ENCODE assay signal across 8 mouse cellular contexts in the genomic region with DNA sequence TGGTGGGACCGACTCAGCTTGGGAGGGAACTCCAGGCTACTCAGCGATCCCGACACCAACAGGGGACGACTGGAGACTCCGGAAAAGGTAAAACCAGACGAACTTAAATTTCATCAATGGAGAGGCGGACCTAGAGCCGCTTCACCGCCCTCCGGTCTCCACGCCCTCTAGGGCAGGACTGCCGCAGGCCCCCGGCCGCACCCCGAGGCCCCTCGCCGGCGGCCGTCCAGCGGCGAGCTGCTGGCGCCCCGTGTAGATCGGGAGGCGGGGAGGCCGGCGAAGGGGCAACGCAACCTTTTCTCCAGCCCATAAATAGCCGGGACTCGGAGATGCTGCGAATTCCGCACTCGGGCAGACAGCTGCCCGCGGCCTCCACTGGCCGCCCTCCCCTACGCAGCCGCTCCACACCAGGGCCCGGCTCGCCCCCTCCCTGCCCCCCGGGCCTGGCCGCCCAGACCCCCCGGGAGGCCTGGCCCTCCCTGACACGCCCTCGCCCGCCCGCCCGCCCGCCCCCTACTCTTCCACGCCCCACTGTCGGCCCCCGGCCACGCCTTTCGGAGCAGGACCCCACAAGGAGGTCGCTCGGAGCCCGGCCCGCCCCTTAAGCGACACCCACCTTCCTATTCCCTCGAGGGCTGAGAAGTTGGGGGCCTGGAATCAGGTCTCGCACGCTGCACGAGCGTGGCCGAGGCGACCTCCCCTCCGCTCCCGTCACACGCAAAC. TPM values are rescaled to one million over a fixed set of nuclear protein-coding genes. Genes with fewer than 3 reads are reported as not detected.
DNase-seq lines count a peak whose midpoint lies in the region; ATAC-seq and TF ChIP-seq lines count a peak whose summit lies in the region.

No protein-coding gene starts in this region.

- H3K4me2 ChIP-seq in heart, embryonic 11.5 days, result peak overlapping the region; percentile 62
- H3K4me2 ChIP-seq in kidney, embryonic 14.5 days (replicated peaks; ENCODE audit: low read depth, low read length), result peak overlapping the region; percentile 58
- H3K4me2 ChIP-seq in liver, embryonic 11.5 days, result peak overlapping the region; percentile 82
- H3K4me2 ChIP-seq in stomach, embryonic 16.5 days (ENCODE audit: low read depth, low read length), result peak overlapping the region; percentile 64

- H3K79me3 ChIP-seq in C2C12 (ENCODE audit: low read depth), result peaks cover 8% of the 10 kb centered on the region

- peak overlapping the region; percentile 84 for H3K9ac ChIP-seq in heart, embryonic 11.5 days (ENCODE audit: low read depth, low read length)
- H3K9ac ChIP-seq in kidney, embryonic 14.5 days (ENCODE audit: low read depth, low read length), result peak overlapping the region; percentile 58
- H3K9ac ChIP-seq in liver, embryonic 11.5 days (ENCODE audit: low read depth, low read length), result peak overlapping the region; percentile 88
- H3K9ac ChIP-seq in stomach, embryonic 16.5 days (ENCODE audit: low read length), result peak overlapping the region; percentile 91

- H3K27me3 ChIP-seq in C2C12 (ENCODE audit: control insufficient read depth, insufficient read depth, insufficient read length), result no peaks in the 10 kb centered on the region
- no peaks in the 10 kb centered on the region for H3K27me3 ChIP-seq in heart, embryonic 11.5 days (ENCODE audit: control insufficient read depth, insufficient read depth, low read length)
- no peaks in the 10 kb centered on the region for H3K27me3 ChIP-seq in kidney, embryonic 14.5 days (ENCODE audit: control insufficient read depth, insufficient read depth, low read length)
- H3K27me3 ChIP-seq in liver, embryonic 11.5 days (replicated peaks; ENCODE audit: control insufficient read depth, insufficient read depth, low read length), result no peaks in the 10 kb centered on the region
- H3K27me3 ChIP-seq in stomach, embryonic 16.5 days (ENCODE audit: control insufficient read depth, insufficient read depth, low read length), result no peaks in the 10 kb centered on the region

- WGBS in heart, embryonic 11.5 days (ENCODE audit: insufficient replicate concordance), result under 1% methylated on average over 58 of the region's 69 CpGs
- WGBS in kidney, embryonic 14.5 days, result under 1% methylated on average over 47 of the region's 69 CpGs
- under 1% methylated on average over 58 of the region's 69 CpGs for WGBS in liver, embryonic 11.5 days
- WGBS in stomach, embryonic 16.5 days, result under 1% methylated on average over 59 of the region's 69 CpGs

- H3K79me2 ChIP-seq in C2C12 (ENCODE audit: control insufficient read depth, insufficient read depth), result peaks cover 35% of the 10 kb centered on the region

- H3K9me3 ChIP-seq in heart, embryonic 11.5 days (replicated peaks; ENCODE audit: control insufficient read depth, low read length), result no peaks in the 10 kb centered on the region
- no peaks in the 10 kb centered on the region for H3K9me3 ChIP-seq in kidney, embryonic 14.5 days (ENCODE audit: control insufficient read depth, low read length)
- no peaks in the 10 kb centered on the region for H3K9me3 ChIP-seq in liver, embryonic 11.5 days (ENCODE audit: control insufficient read depth, low read length)
- H3K9me3 ChIP-seq in stomach, embryonic 16.5 days (replicated peaks; ENCODE audit: control insufficient read depth, low read length), result no peaks in the 10 kb centered on the region

- 0 out of 2 replicates have a peak, but pooled peaks cover 2% of the 10 kb centered on the region for H3K4me1 ChIP-seq in heart, embryonic 11.5 days (ENCODE audit: control insufficient read depth, insufficient read depth, low read length)
- no peaks in the 10 kb centered on the region for H3K4me1 ChIP-seq in kidney, embryonic 14.5 days (ENCODE audit: control insufficient read depth, insufficient read depth, low read length)
- H3K4me1 ChIP-seq in liver, embryonic 11.5 days (replicated peaks; ENCODE audit: control insufficient read depth, insufficient read depth, low read length), result peaks cover 6% of the 10 kb centered on the region; the same call in 1 of the 2 replicates
- peaks cover 16% of the 10 kb centered on the region for H3K4me1 ChIP-seq in stomach, embryonic 16.5 days (ENCODE audit: control insufficient read depth, insufficient read depth, low read length)

- peak overlapping the region; percentile 34 for H3K4me3 ChIP-seq in C2C12 (ENCODE audit: insufficient read depth, poor library complexity, severe bottlenecking)
- H3K4me3 ChIP-seq in heart, embryonic 11.5 days (ENCODE audit: low read depth, low read length), result peak overlapping the region; percentile 61
- H3K4me3 ChIP-seq in kidney, embryonic 14.5 days (ENCODE audit: low read length), result peak overlapping the region; percentile 49
- peak overlapping the region; percentile 76 for H3K4me3 ChIP-seq in liver, embryonic 11.5 days (ENCODE audit: low read depth, low read length)
- H3K4me3 ChIP-seq in stomach, embryonic 16.5 days (replicated peaks; ENCODE audit: low read length), result peak overlapping the region; percentile 75

- peak; percentile 84 for DNase-seq in adrenal gland, postnatal 25 days
- peak; percentile 88 for DNase-seq in liver, embryonic 11.5 days (ENCODE audit: low spot score)

- peak overlapping the region; percentile 95 for H3K27ac ChIP-seq in heart, embryonic 11.5 days (ENCODE audit: low read depth, low read length)
- H3K27ac ChIP-seq in kidney, embryonic 14.5 days (ENCODE audit: low read depth, low read length), result peak overlapping the region; percentile 92
- peak overlapping the region; percentile 88 for H3K27ac ChIP-seq in liver, embryonic 11.5 days (ENCODE audit: low read depth, low read length)
- peak overlapping the region; percentile 99 for H3K27ac ChIP-seq in stomach, embryonic 16.5 days (ENCODE audit: low read length)

- no peaks in the 10 kb centered on the region for H3K36me3 ChIP-seq in C2C12 (ENCODE audit: control insufficient read depth, insufficient read depth)
- no peaks in the 10 kb centered on the region for H3K36me3 ChIP-seq in heart, embryonic 11.5 days (ENCODE audit: control insufficient read depth, insufficient read depth, low read length)
- H3K36me3 ChIP-seq in kidney, embryonic 14.5 days (ENCODE audit: control insufficient read depth, insufficient read depth, low read length), result no peaks in the 10 kb centered on the region
- H3K36me3 ChIP-seq in liver, embryonic 11.5 days (ENCODE audit: control insufficient read depth, insufficient read depth, low read length), result no peaks in the 10 kb centered on the region
- no peaks in the 10 kb centered on the region for H3K36me3 ChIP-seq in stomach, embryonic 16.5 days (ENCODE audit: control insufficient read depth, insufficient read depth, low read length)

- no peak for TF ChIP-seq CTCF in C2C12 (IDR thresholded peaks at IDR 0.05; ENCODE audit: control insufficient read depth, insufficient read depth, insufficient read length)

- peak overlapping the region; percentile 91 for H3ac ChIP-seq in C2C12 (ENCODE audit: control insufficient read depth, insufficient read length, low read depth)

- peak; percentile 50 for ATAC-seq in erythroblast, adult 5-6 weeks (replicated peaks; ENCODE audit: low FRiP score, poor library complexity, severe bottlenecking)
- ATAC-seq in heart, embryonic 11.5 days (replicated peaks; ENCODE audit: insufficient number of reproducible peaks, low FRiP score, low TSS enrichment), result peak; percentile 93
- ATAC-seq in kidney, embryonic 14.5 days (ENCODE audit: low FRiP score, low TSS enrichment), result peak; percentile 95
- peak; percentile 84 for ATAC-seq in liver, embryonic 11.5 days (replicated peaks; ENCODE audit: low FRiP score)
- ATAC-seq in monocyte, adult 5-6 weeks (replicated peaks; ENCODE audit: insufficient number of reproducible peaks, low FRiP score, low TSS enrichment, poor library complexity, severe bottlenecking), result peak; percentile 33
- peak; percentile 92 for ATAC-seq in stomach, embryonic 16.5 days (ENCODE audit: insufficient read depth, low FRiP score)

TF ChIP-seq in C2C12, 6 proteins besides CTCF, POLR2A, EP300 and RAD21:
- TF ChIP-seq MYOD1 (IDR thresholded peaks at IDR 0.05; ENCODE audit: control insufficient read depth, insufficient read length, low read depth) (no peak), CEBPB (IDR thresholded peaks at IDR 0.05; ENCODE audit: low read depth) (no peak), FOSL1 (IDR thresholded peaks at IDR 0.05; ENCODE audit: insufficient read depth, low read length, poor library complexity, severe bottlenecking) (no peak), MAX (IDR thresholded peaks at IDR 0.05) (no peak), USF1 (IDR thresholded peaks at IDR 0.05; ENCODE audit: low read depth) (no peak), MYOG (IDR thresholded peaks at IDR 0.05; ENCODE audit: control insufficient read depth, extremely low read depth, insufficient read length) (no peak)

RNA-seq across cellular contexts. Expression of a gene that starts 0.4 kb away (rescaled TPM):
- 11.6 TPM for polyA plus RNA-seq in C2C12 (2012; fragmentation: generic; extraction: Trizol)
- total RNA-seq in adrenal gland, postnatal 25 days (2021), result 84.2 and 86.7 TPM in 2 replicates
- total RNA-seq in erythroblast, adult 5-6 weeks (2015; ENCODE audit: low replicate concordance), result 25.7 and 51.9 TPM in 2 replicates
- total RNA-seq in erythroblast, adult 5-6 weeks (2017; ENCODE audit: low replicate concordance), result 16.0 and 27.5 TPM in 2 replicates
- 183 and 212 TPM in 2 replicates for polyA plus RNA-seq in heart, embryonic 11.5 days (2014; fragmentation: Nextera tagmentation; extraction: Ambion mirVana)
- 68.9 and 71.1 TPM in 2 replicates for polyA plus RNA-seq in kidney, embryonic 14.5 days (2014; fragmentation: Nextera tagmentation; extraction: Ambion mirVana)
- 41.6 and 42.8 TPM in 2 replicates for polyA plus RNA-seq in liver, embryonic 11.5 days (2014; fragmentation: Nextera tagmentation; extraction: Ambion mirVana)
- 92.6 to 118 TPM (median 102 TPM) in 3 replicates for total RNA-seq in monocyte, adult 5-6 weeks (2017)
- 102 and 116 TPM in 2 replicates for polyA plus RNA-seq in stomach, embryonic 16.5 days (2015; fragmentation: Nextera tagmentation; extraction: Ambion mirVana)

Comparison
In these comparisons a context has a peak if more than half of its experiments do, and no peak if none do; other contexts are left out.
1. Peak in every context shown above with its lines: DNase-seq, ATAC-seq, H3K4me3 ChIP-seq and H3K27ac ChIP-seq.
2. ATAC-seq: peak in every context shown above with its lines; median percentile 95 in kidney, embryonic 14.5 days; 93 in heart, embryonic 11.5 days; 92 in stomach, embryonic 16.5 days; 84 in liver, embryonic 11.5 days; 50 in erythroblast, adult 5-6 weeks; 33 in monocyte, adult 5-6 weeks.